Mouse (Mus musculus): ENCODE results near the gene Plcb4.

The Plcb4 gene

GRCm38 (mm10) chr2:135802878-135803450, 144.2 kb downstream of the Plcb4 start:
- no peak for DNase-seq (ENCODE audit: extremely low spot score, low read depth, low spot score)

- no peak for DNase-seq (ENCODE audit: extremely low spot score, low read depth, low spot score)
Observed at GRCm38 (mm10) chr2:135805748-135806685, 147.2 kb downstream of the Plcb4 start.

- no peak for DNase-seq (ENCODE audit: extremely low spot score, low read depth, low spot score)
Observed at GRCm38 (mm10) chr2:135808342-135808741, 149.5 kb downstream of the Plcb4 start.

- no peak for DNase-seq (ENCODE audit: extremely low spot score, low read depth, low spot score)
Observed at GRCm38 (mm10) chr2:135810841-135811240, 152.0 kb downstream of the Plcb4 start.

GRCm38 (mm10) chr2:135811453-135812101, 152.8 kb downstream of the Plcb4 start:
- DNase-seq (ENCODE audit: extremely low spot score, low read depth, low spot score), result no peak

- DNase-seq (ENCODE audit: extremely low spot score, low read depth, low spot score), result no peak
Observed at GRCm38 (mm10) chr2:135812701-135813246, 154.0 kb downstream of the Plcb4 start.

- DNase-seq (ENCODE audit: extremely low spot score, low read depth, low spot score), result no peak
Observed at GRCm38 (mm10) chr2:135820691-135821090, 161.9 kb downstream of the Plcb4 start.

GRCm38 (mm10) chr2:135823690-135824089, 164.9 kb downstream of the Plcb4 start:
- DNase-seq (ENCODE audit: extremely low spot score, low read depth, low spot score), result no peak

GRCm38 (mm10) chr2:135824757-135825156, 165.9 kb downstream of the Plcb4 start:
- no peak for DNase-seq (ENCODE audit: extremely low spot score, low read depth, low spot score)

- DNase-seq (ENCODE audit: extremely low spot score, low read depth, low spot score), result no peak
Observed at GRCm38 (mm10) chr2:135825645-135826044, 166.8 kb downstream of the Plcb4 start.

GRCm38 (mm10) chr2:135826616-135827360, 168.0 kb downstream of the Plcb4 start:
- DNase-seq (ENCODE audit: extremely low spot score, low read depth, low spot score), result no peak

- no peak for DNase-seq (ENCODE audit: extremely low spot score, low read depth, low spot score)
Observed at GRCm38 (mm10) chr2:135828446-135828845, 169.6 kb downstream of the Plcb4 start.

- DNase-seq (ENCODE audit: extremely low spot score, low read depth, low spot score), result no peak
Observed at GRCm38 (mm10) chr2:135833743-135834142, 174.9 kb downstream of the Plcb4 start.

GRCm38 (mm10) chr2:135834435-135834834, 175.6 kb downstream of the Plcb4 start:
- DNase-seq (ENCODE audit: extremely low spot score, low read depth, low spot score), result no peak

GRCm38 (mm10) chr2:135835911-135836310, 177.1 kb downstream of the Plcb4 start:
- no peak for DNase-seq (ENCODE audit: extremely low spot score, low read depth, low spot score)

- no peak for DNase-seq (ENCODE audit: extremely low spot score, low read depth, low spot score)
Observed at GRCm38 (mm10) chr2:135836426-135836825, 177.6 kb downstream of the Plcb4 start.

GRCm38 (mm10) chr2:135837730-135838129, 178.9 kb downstream of the Plcb4 start:
- no peak for DNase-seq (ENCODE audit: extremely low spot score, low read depth, low spot score)

- no peak for DNase-seq (ENCODE audit: extremely low spot score, low read depth, low spot score)
Observed at GRCm38 (mm10) chr2:135838135-135838534, 179.3 kb downstream of the Plcb4 start.

- DNase-seq (ENCODE audit: extremely low spot score, low read depth, low spot score), result no peak
Observed at GRCm38 (mm10) chr2:135838651-135839286, 180.0 kb downstream of the Plcb4 start.

GRCm38 (mm10) chr2:135843721-135844120, 184.9 kb downstream of the Plcb4 start:
- DNase-seq (ENCODE audit: extremely low spot score, low read depth, low spot score), result no peak

Data from hindlimb bud, embryonic 11.5 days (tissue).